Mouse (Mus musculus): ENCODE data around the gene Apoo.
"Not testable (repeated sequence)": the region's sequence is repeated elsewhere in the genome, so short reads cannot be mapped to it uniquely, and the experiment has no call there.

Apoo gene

GRCm38 (mm10) chrX:94366670-94367241 is at the start of gene Apoo, which contains the start of gene Fam90a1b:
Apoo (plus strand) TSS chrX:94367117.
Fam90a1b (minus strand) TSS chrX:94366777.
- DNase-seq, result peak; percentile 96 to 98

DNA sequence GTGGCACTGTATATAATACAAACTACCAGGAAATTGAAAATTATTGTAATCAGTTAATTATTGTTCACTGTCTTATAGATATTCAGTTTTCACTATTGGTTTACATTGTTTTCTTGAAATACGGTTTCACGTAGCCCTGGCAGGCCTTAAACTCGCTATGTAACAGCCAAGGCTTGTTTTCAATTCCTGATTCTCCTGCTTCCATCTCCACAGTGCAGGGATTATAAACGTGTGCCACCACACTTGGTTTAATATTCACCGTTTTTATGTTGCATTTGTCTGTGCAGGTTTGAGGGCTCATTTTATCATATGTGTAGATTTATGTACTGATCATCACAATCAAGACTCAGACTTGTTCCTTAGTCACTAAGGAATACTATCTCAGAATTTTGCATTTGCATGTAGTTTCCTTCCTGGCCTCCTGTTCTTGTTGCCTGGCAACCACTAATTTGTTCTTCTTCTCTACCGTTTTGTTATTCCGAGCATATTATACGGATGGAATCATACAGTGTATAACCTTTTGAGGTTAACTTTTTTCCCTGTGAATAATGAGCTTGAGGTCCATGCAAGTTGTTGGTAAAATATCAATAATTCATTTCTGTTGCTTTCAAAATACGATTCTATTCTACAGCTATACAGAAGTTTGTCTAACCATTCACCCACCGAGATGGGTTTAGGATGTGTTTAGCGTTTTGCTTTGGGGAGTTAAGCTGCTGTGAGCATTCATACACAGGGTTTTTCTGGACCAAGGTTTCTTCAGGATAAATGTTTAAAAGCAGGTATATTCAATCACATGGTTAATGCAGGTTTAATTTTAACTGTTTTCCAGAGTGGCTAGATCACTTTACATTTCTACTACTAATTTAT is 45.6 kb upstream of the Apoo start:
- DNase-seq, result no peak

GRCm38 (mm10) chrX:94343638-94344037 is 23.3 kb upstream of the Apoo start:
- DNase-seq, result not testable (repeated sequence)

DNA sequence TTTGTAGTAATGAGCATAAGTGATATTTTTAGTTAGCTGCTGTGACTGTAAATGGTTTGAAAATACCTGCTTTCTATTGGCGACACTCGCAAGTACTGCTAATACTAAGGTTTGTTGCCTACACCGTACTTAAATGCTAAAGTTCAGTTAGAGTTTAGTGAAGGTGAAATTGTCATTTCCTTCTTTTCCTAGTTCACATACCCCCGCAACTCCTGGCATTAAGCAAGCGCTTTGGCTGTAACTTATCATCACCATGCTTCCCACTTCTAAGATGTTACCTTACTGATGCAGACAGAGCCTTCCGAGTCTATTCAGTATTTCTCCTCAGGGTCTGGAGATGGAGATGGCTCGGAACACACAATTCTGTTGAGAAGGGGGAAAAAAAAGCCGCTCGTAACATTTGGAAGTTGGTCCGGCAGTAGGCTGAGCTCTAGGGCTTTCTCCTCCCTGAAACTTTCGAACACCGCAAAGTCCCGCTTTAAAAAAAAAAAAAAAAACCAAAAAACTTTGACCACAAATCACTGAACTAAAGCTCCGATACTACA is 1.5 kb upstream of the Apoo start:
- DNase-seq, result no peak

- DNase-seq, result peak; percentile 7 to 17
These were observed 888 bp upstream of the Apoo start for GRCm38 (mm10) chrX:94366029-94366428.

DNA sequence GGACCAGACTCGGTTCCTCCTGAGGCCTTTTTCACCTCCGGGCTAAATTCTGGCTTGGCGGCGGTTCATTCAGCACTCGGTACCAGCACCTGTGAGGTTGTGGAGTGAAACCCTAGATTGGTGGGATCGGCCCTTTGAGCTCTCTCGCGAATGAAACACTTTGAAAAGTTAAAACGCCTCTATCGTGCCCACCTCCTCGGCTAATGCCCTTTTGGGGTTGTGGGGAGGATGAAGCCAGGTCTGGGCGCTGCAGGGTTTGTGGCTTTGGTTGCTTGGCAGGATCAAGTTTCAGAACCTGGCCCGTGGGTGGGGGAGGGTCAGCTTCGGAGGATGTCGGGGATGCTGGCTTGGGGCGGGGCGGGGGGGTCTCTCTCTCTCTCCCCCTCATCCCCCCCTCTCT is 331 bp downstream of the Apoo start:
- DNase-seq, result peak in 1 of 2 experiments; percentile 24

DNA sequence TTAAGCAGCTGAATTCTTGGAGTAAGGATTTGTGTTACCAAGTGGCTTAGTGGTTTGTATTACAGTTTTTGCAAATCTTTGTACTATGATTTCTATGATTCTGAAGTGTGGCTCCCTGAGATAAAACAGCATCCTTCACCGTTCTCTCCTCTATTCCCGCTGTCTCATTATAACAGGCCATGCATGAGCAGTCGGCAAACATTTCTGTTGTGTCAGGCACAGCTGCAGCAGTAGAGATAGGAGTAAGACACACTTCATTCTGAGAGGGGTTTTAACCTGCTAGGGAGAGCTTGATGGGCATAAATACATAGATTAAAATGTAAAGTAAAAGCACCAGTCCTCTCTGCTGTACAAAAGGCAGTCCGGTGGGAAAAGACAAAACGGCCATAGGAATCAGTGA is 11.8 kb downstream of the Apoo start:
- no peak for DNase-seq

- no peak for DNase-seq
These were observed 42.1 kb downstream of the Apoo start for GRCm38 (mm10) chrX:94408975-94409374.

GRCm38 (mm10) chrX:94420210-94420609 is 53.3 kb downstream of the Apoo start:
- DNase-seq, result no peak

GRCm38 (mm10) chrX:94431548-94432375 is 64.8 kb downstream of the Apoo start:
- peak in 1 of 2 experiments; percentile 11 for DNase-seq

- not testable (repeated sequence) for DNase-seq
These were observed 78.5 kb downstream of the Apoo start for GRCm38 (mm10) chrX:94445427-94445826.

- DNase-seq, result not testable (repeated sequence)
These were observed 79.1 kb downstream of the Apoo start for GRCm38 (mm10) chrX:94446021-94446420.

DNA sequence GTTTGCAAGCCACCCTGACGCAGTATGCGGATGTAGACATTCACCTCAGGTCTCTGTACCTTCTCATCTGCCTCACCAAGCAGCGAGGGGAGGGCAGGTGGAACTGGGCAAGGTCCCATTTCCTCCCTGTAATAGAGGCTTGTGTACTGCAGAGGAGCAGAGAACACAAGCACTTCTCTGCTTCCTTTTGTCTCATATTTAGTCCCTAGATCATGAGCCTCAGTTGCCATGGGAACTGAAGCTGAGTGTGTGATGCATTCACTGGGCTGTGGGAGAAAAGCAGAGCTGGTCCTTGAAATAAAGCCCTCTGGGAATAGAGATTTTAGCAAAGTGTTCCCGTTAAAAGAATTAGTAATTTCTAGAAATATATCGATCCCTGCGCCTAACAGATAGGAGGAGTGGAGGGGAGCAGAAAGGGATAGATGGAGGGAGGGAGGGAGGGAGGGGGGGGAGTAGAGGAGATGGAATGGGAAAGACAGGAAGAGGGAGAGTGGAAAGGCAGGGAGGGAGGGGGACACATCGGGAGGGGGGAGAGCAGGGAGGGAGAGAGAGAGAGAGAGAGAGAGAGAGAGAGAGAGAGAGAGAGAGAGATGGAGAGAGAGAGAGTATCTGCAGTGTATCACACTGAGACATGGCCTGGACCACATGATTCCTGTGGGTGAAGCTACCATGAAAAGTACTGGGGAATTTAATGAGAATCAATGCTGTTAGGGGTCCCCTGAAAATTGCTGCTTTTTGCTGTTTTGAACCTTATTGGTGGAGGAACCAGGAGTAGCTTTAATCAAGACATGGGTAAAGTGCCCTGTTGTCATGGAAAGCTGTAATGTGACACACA is 83.3 kb downstream of the Apoo start:
- not testable (repeated sequence) for DNase-seq

DNA sequence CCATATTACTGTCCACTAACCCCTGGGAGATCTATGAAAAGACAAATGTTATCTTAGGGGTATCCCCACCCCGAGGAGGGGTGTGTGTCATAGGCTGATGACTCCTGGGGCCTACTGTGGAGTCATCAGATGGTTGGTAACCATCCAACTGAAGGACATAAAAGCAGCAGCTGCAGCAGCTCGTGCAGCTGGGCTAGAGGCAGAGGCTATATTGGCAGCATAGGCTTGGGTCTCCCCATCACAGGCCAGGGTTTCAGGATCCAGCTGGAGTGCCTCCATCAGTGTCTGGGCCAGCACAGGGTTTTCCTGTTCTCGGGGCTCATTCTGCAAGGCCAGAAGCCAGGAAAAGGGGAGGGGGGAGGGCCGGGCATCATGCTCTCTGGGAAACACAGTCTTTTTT is 92.4 kb downstream of the Apoo start:
- DNase-seq, result peak in 1 of 2 experiments; percentile 62

GRCm38 (mm10) chrX:94461513-94461912 is 94.6 kb downstream of the Apoo start:
- DNase-seq, result not testable (repeated sequence)

DNA sequence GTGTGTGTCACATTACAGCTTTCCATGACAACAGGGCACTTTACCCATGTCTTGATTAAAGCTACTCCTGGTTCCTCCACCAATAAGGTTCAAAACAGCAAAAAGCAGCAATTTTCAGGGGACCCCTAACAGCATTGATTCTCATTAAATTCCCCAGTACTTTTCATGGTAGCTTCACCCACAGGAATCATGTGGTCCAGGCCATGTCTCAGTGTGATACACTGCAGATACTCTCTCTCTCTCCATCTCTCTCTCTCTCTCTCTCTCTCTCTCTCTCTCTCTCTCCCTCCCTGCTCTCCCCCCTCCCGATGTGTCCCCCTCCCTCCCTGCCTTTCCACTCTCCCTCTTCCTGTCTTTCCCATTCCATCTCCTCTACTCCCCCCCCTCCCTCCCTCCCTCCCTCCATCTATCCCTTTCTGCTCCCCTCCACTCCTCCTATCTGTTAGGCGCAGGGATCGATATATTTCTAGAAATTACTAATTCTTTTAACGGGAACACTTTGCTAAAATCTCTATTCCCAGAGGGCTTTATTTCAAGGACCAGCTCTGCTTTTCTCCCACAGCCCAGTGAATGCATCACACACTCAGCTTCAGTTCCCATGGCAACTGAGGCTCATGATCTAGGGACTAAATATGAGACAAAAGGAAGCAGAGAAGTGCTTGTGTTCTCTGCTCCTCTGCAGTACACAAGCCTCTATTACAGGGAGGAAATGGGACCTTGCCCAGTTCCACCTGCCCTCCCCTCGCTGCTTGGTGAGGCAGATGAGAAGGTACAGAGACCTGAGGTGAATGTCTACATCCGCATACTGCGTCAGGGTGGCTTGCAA is 95.9 kb downstream of the Apoo start:
- DNase-seq, result not testable (repeated sequence)
